Mouse (Mus musculus) lung, embryonic 16.5 days (tissue): Measurements from ENCODE around the gene Gnb1. TPM values are rescaled to one million over a fixed set of nuclear protein-coding genes. Genes with fewer than 3 reads are reported as not detected.
"Not testable (repeated sequence)": the region's sequence is repeated elsewhere in the genome, so short reads cannot be mapped to it uniquely, and the experiment has no call there.

Experiments
- ATAC-seq: fragments of 200-750 bp; cut with Nextera tagmentation; 2 replicates; pipeline ENCODE4 v1.8.0; 2017; ENCODE audit warnings: low read depth, mild to moderate bottlenecking, moderate library complexity
- H3K27ac ChIP-seq: fragments of 300-500 bp; sonication (generic); 2 replicates; pipeline ENCODE4 v1.5.1; 2014; ENCODE audit warnings: mild to moderate bottlenecking, control low read depth, low read length
- H3K27me3 ChIP-seq: fragments of 300-500 bp; sonication (generic); 2 replicates; pipeline ENCODE4 v1.6.1; 2014; ENCODE audit warnings: low read depth, low read length, mixed read lengths; ENCODE audit not compliant: control insufficient read depth, insufficient read depth
- H3K36me3 ChIP-seq: fragments of 300-500 bp; sonication (generic); 2 replicates; pipeline ENCODE4 v1.6.1; 2014; ENCODE audit warnings: low read length; ENCODE audit not compliant: control insufficient read depth, insufficient read depth
- H3K4me1 ChIP-seq: fragments of 300-500 bp; sonication (generic); replicated peaks from 2 replicates; pipeline ENCODE4 v1.6.1; 2014; ENCODE audit warnings: low read length, mixed read lengths; ENCODE audit not compliant: control insufficient read depth, insufficient read depth
- H3K4me2 ChIP-seq: fragments of 300-500 bp; sonication (generic); 2 replicates; pipeline ENCODE4 v1.6.1; 2014; ENCODE audit warnings: low read depth, low read length, control low read depth
- H3K4me3 ChIP-seq: fragments of 300-500 bp; sonication (generic); 2 replicates; pipeline ENCODE4 v1.5.1; 2014; ENCODE audit warnings: mild to moderate bottlenecking, low read length, control low read depth
- H3K9ac ChIP-seq: fragments of 300-500 bp; sonication (generic); 2 replicates; pipeline ENCODE4 v1.6.1; 2014; ENCODE audit warnings: low read length, control low read depth
- H3K9me3 ChIP-seq: fragments of 300-500 bp; sonication (generic); 2 replicates; pipeline ENCODE4 v1.6.1; 2016; ENCODE audit warnings: low read length; ENCODE audit not compliant: control insufficient read depth
- WGBS: fragments of 180-500 bp; shearing (Covaris S2); extraction: QIAGEN DNeasy Blood & Tissue Kit; methylation state at CpG from one replicate; pipeline ENCODE4 v1.1.7; 2014; 5-methylcytosine and 5-hydroxymethylcytosine counted together
- polyA plus RNA-seq: library from polyadenylated mRNA; unstranded; fragments of >200 nt; fragmentation: Nextera tagmentation; extraction: Ambion mirVana; gene quantifications from 2 replicates; pipeline ENCODE4 v1.2.1, GENCODE M21; 2015

Gnb1 gene
- polyA plus RNA-seq, 1 experiment from 2014 or later: 455 TPM

GRCm38 (mm10) chr4:155566555-155566954 lies 75.4 kb downstream of the Gnb1 start:
- H3K27me3 ChIP-seq: no peaks in the 10 kb centered on the region
- no peak overlapping the region for H3K4me2 ChIP-seq
- H3K4me1 ChIP-seq: peaks cover 26% of the 10 kb centered on the region
- H3K9ac ChIP-seq: no peak overlapping the region
- H3K36me3 ChIP-seq: no peaks in the 10 kb centered on the region
- no peak overlapping the region for H3K4me3 ChIP-seq
- no peak overlapping the region for H3K27ac ChIP-seq
- ATAC-seq: no peak
- 42% methylated on average over 8 of the region's 8 CpGs for WGBS
- no peaks in the 10 kb centered on the region for H3K9me3 ChIP-seq

GRCm38 (mm10) chr4:155568170-155568569 lies 77.0 kb downstream of the Gnb1 start:
- peaks cover 13% of the 10 kb centered on the region for H3K4me1 ChIP-seq
- no peaks in the 10 kb centered on the region for H3K9me3 ChIP-seq
- H3K27ac ChIP-seq: no peak overlapping the region
- ATAC-seq: no peak
- no peaks in the 10 kb centered on the region for H3K36me3 ChIP-seq
- H3K4me3 ChIP-seq: no peak overlapping the region
- no peak overlapping the region for H3K9ac ChIP-seq
- WGBS: 38% methylated on average over 2 of the region's 2 CpGs
- H3K27me3 ChIP-seq: no peaks in the 10 kb centered on the region
- H3K4me2 ChIP-seq: no peak overlapping the region

- ATAC-seq: no peak
Measured at GRCm38 (mm10) chr4:155568632-155569370, 77.6 kb downstream of the Gnb1 start.

GRCm38 (mm10) chr4:155569818-155570217 lies 78.7 kb downstream of the Gnb1 start:
- no peak overlapping the region for H3K4me3 ChIP-seq
- no peaks in the 10 kb centered on the region for H3K9me3 ChIP-seq
- H3K27me3 ChIP-seq: no peaks in the 10 kb centered on the region
- H3K9ac ChIP-seq: no peak overlapping the region
- peaks cover 11% of the 10 kb centered on the region for H3K4me1 ChIP-seq
- no peak for ATAC-seq
- 88% methylated on average over 6 of the region's 6 CpGs for WGBS
- H3K4me2 ChIP-seq: no peak overlapping the region
- no peak overlapping the region for H3K27ac ChIP-seq
- H3K36me3 ChIP-seq: no peaks in the 10 kb centered on the region

More at GRCm38 (mm10) chr4:155568632-155569370, 77.6 kb downstream of the Gnb1 start:
- Histone ChIP-seq H3K4me3 (no peak overlapping the region), H3K9me3 (no peaks in the 10 kb centered on the region), H3K36me3 (no peaks in the 10 kb centered on the region), H3K27me3 (no peaks in the 10 kb centered on the region), H3K9ac (no peak overlapping the region), H3K27ac (no peak overlapping the region), H3K4me2 (no peak overlapping the region), H3K4me1 (peaks cover 13% of the 10 kb centered on the region)
- 81% methylated on average over 7 of the region's 7 CpGs for WGBS

- not testable (repeated sequence) for H3K4me3 ChIP-seq, H3K9ac ChIP-seq, H3K4me1 ChIP-seq, H3K9me3 ChIP-seq, ATAC-seq, H3K27me3 ChIP-seq, H3K4me2 ChIP-seq, H3K36me3 ChIP-seq, H3K27ac ChIP-seq
- WGBS: 89% methylated on average over 11 of the region's 11 CpGs
Measured at GRCm38 (mm10) chr4:155570315-155570714, 79.2 kb downstream of the Gnb1 start.

GRCm38 (mm10) chr4:155571442-155571841 lies 80.3 kb downstream of the Gnb1 start:
- Histone ChIP-seq H3K4me1 (no peaks in the 10 kb centered on the region), H3K4me3 (no peak overlapping the region), H3K36me3 (no peaks in the 10 kb centered on the region), H3K9me3 (no peaks in the 10 kb centered on the region), H3K27me3 (no peaks in the 10 kb centered on the region), H3K4me2 (no peak overlapping the region), H3K9ac (no peak overlapping the region), H3K27ac (no peak overlapping the region)
- ATAC-seq: no peak
- WGBS: 67% methylated on average over 2 of the region's 2 CpGs

- no peak overlapping the region for H3K27ac ChIP-seq
- 91% methylated on average over 2 of the region's 2 CpGs for WGBS
- no peak overlapping the region for H3K4me2 ChIP-seq
- ATAC-seq: no peak
- H3K4me1 ChIP-seq: no peaks in the 10 kb centered on the region
- H3K4me3 ChIP-seq: no peak overlapping the region
- no peak overlapping the region for H3K9ac ChIP-seq
- no peaks in the 10 kb centered on the region for H3K27me3 ChIP-seq
- no peaks in the 10 kb centered on the region for H3K9me3 ChIP-seq
- H3K36me3 ChIP-seq: no peaks in the 10 kb centered on the region; the same call in none of the 2 replicates
Measured at GRCm38 (mm10) chr4:155573155-155573554, 82.0 kb downstream of the Gnb1 start.

- H3K27ac ChIP-seq: no peak overlapping the region
- 88% methylated on average over 9 of the region's 9 CpGs for WGBS
- H3K4me2 ChIP-seq: no peak overlapping the region
- no peaks in the 10 kb centered on the region for H3K4me1 ChIP-seq
- no peaks in the 10 kb centered on the region for H3K27me3 ChIP-seq
- H3K9me3 ChIP-seq: no peaks in the 10 kb centered on the region
- H3K4me3 ChIP-seq: no peak overlapping the region
- H3K9ac ChIP-seq: no peak overlapping the region
- no peak for ATAC-seq
- H3K36me3 ChIP-seq: no peaks in the 10 kb centered on the region; the same call in none of the 2 replicates
Measured at GRCm38 (mm10) chr4:155573876-155574275, 82.7 kb downstream of the Gnb1 start.

GRCm38 (mm10) chr4:155574931-155575330 lies 83.8 kb downstream of the Gnb1 start:
- Histone ChIP-seq H3K36me3 (peaks cover 3% of the 10 kb centered on the region), H3K27ac (no peak overlapping the region), H3K9me3 (no peaks in the 10 kb centered on the region), H3K4me2 (no peak overlapping the region), H3K27me3 (no peaks in the 10 kb centered on the region), H3K9ac (no peak overlapping the region), H3K4me3 (no peak overlapping the region), H3K4me1 (no peaks in the 10 kb centered on the region)
- ATAC-seq: no peak
- 76% methylated on average over 11 of the region's 11 CpGs for WGBS
